Mouse (Mus musculus): Measurements from ENCODE around the gene Tpm4.

GRCm38 (mm10) chr8:72115202-72115601 lies 19.6 kb upstream of the Tpm4 start:
- TF ChIP-seq CTCF (conservative IDR thresholded peaks at IDR 0.05; ENCODE audit: insufficient read depth, insufficient read length, low read depth, low read length) (no peak), POLR2A (IDR thresholded peaks at IDR 0.05; ENCODE audit: low read depth, low read length) (no peak)
